Mouse (Mus musculus): ENCODE data around the gene Bricd5.
"Not testable (repeated sequence)": the region's sequence is repeated elsewhere in the genome, so short reads cannot be mapped to it uniquely, and the experiment has no call there.

Gene Bricd5

DNA sequence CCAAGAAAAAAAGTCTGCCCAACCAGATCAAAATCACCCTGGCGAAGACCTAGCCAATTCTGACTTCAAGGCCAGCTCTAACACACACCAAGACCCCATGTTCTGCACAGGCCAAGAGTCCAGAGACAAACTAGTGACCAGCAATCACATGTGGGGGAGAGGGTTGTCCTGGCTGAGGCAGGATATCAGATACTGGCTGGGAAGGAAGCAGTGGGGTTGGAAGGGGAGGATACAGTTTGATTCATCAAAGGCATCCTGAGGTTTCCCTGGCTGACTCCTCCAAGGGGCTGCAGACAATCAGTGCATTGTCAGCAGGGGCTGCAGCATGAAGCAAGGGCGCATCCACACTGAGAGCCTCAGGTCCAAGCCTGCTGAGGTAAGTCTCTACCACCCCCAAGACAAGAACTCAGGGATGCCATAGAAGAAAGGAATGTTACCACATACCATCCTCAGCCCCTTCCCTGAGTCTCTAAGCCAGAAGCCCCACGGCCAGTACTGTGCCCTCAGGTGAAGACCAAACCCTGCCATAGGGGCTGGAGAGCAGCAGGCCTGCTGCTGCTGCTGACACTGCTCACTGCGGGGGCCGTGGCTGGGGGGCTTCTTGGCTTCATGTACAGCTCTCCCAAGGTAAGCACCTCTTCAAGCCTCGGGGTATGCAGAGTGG lies at the start of gene Bricd5:
TSS of gene Bricd5 (plus strand) at position 273 of the 664 bp plus-strand sequence.
- DNase-seq (ENCODE audit: low read depth, low spot score): no peak

DNA sequence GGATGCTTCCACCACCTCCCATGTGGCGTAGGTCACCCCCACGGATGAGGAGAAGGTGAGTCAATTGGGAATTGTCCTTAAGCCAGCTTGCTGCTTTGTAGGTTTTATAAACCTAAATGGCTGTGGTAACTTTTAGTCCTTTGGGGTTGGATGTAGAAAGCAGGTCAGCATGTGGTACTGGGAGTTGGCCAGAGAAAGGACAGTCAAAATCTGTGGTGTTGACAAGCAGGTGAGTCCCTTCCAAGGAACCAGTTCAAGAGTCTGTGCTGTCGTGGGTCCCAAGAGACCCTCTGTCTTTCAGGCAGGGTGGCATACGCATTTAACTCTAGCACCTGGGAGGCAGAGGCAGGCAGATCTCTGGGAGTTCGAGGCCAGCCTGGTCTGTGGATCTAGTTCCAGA lies 49.2 kb upstream of the Bricd5 start:
- no peak for DNase-seq (ENCODE audit: low read depth, low spot score)

GRCm38 (mm10) chr17:24425326-24425725 lies 48.4 kb upstream of the Bricd5 start:
- DNase-seq (ENCODE audit: low read depth, low spot score): not testable (repeated sequence)

- peak; percentile 23 for DNase-seq (ENCODE audit: low read depth, low spot score)
Measured at GRCm38 (mm10) chr17:24425905-24426304, 47.8 kb upstream of the Bricd5 start.

GRCm38 (mm10) chr17:24426471-24427169 lies 47.1 kb upstream of the Bricd5 start, which contains the start of gene Eci1:
TSS of gene Eci1 (plus strand) at chr17:24426641.
- DNase-seq (ENCODE audit: low read depth, low spot score): peak; percentile 95

DNA sequence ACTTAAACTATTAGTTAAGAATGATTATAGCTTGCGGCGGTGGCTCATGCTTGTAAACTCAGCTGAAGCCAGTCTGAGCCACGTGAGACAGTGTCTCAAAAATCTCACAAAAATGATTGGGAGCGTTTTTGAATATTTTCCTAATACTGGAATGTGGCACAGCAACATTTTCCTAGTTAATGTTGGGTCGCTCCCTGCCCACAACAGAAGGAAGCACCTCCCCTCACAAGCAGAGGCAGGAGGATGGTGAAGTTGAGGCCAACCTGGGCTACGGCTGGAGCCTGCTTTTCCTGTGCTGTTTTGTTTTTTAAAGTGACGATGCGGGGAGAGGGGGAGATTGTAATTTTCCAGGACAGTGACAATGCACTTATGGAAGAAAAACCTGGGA lies 46.5 kb upstream of the Bricd5 start:
- peak; percentile 59 for DNase-seq (ENCODE audit: low read depth, low spot score)

GRCm38 (mm10) chr17:24429201-24429983 lies 44.3 kb upstream of the Bricd5 start:
- no peak for DNase-seq (ENCODE audit: low read depth, low spot score)

GRCm38 (mm10) chr17:24437016-24437415 lies 36.7 kb upstream of the Bricd5 start:
- DNase-seq (ENCODE audit: low read depth, low spot score): peak; percentile 55

DNA sequence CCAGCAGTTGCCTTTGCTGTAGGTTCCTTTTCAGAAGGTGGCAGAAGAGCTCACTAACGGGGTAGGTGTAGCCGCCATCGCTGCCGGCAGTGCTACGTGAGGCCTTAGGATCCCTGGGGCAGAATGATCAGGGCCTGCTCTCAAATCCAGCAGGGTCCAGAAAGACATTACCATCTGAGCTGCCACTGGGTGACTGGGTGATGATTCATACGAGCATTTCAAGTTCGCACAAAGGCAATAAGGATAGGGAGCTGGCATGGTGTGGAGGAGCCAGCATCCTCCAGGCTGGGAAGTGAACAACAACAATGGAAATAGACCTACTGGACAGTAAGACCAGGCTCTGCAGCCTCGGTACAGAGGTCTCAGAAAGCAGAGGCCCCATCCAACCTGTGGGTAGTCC lies 33.3 kb upstream of the Bricd5 start:
- no peak for DNase-seq (ENCODE audit: low read depth, low spot score)

DNA sequence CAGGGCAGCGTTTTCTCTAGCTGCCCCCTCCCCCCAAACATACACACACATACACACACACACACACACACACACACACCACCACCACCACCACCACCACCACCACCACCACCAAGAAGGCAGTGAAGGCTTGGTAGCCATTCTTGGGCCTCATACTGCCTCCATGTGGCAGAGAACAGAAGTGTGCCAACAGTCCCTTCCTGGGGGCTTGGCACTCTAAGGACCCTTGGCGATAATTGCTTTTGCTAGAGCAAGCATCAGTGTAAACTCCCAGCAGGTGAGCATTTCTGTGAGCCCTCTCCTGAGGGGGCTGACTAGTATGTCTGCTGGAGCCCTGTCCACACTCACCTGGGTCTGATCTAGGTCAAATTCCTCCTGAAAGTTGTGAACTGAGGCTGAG lies 32.5 kb upstream of the Bricd5 start:
- peak; percentile 60 for DNase-seq (ENCODE audit: low read depth, low spot score)

DNA sequence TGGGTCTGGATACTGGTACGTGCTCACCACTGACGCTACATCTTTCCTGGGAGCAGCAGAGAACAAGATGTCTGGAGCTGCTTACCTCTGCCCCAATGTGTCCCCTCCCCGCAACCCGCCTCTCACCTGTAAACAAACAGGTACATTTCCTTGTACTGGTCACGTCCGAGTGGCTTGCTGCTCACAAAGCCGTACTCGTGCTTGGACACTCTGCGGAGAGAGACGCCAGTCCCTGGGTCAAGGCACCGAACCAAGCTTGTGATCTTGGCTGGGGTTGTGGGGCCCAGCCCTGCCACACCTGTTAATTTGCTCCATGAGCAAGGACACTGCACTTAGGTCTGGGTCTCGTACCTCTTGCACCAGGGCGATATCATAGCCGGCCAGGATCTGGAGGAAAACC lies 31.6 kb upstream of the Bricd5 start:
- no peak for DNase-seq (ENCODE audit: low read depth, low spot score)

DNA sequence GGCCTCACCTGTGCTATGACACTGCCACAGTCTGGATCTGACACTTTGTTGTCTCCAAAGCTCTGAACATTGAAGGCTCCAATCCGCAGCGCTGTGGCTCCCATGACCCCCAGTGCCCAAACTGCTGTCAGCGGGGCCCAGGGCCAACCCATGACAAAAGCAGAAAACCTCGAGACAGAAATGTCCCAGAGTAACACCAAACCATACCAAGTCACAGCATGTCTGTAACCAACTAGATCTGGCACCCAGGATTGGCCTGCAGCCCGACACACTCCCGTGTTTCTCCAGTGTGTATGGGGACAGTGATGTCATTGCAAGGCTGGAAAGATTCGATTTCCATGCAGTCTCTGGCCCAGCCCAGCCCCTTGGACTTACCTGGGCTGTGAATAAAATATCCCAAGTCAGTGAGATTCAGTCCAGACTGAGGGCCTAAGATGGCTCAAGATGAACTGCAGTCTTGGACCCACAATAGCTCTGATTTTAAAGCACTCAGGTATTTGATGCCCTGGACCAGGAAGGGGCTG lies 31.0 kb upstream of the Bricd5 start, which contains the start of gene Dnase1l2:
TSS of gene Dnase1l2 (minus strand) at position 474 of the 524 bp plus-strand sequence.
- no peak for DNase-seq (ENCODE audit: low read depth, low spot score)

- no peak for DNase-seq (ENCODE audit: low read depth, low spot score)
Measured at GRCm38 (mm10) chr17:24443409-24443808, 30.3 kb upstream of the Bricd5 start.

GRCm38 (mm10) chr17:24446590-24446989 lies 27.1 kb upstream of the Bricd5 start:
- DNase-seq (ENCODE audit: low read depth, low spot score): no peak

- no peak for DNase-seq (ENCODE audit: low read depth, low spot score)
Measured at GRCm38 (mm10) chr17:24449507-24449906, 24.2 kb upstream of the Bricd5 start.

- no peak for DNase-seq (ENCODE audit: low read depth, low spot score)
Measured at GRCm38 (mm10) chr17:24451220-24451619, 22.5 kb upstream of the Bricd5 start.

GRCm38 (mm10) chr17:24453372-24453771 lies 20.3 kb upstream of the Bricd5 start:
- DNase-seq (ENCODE audit: low read depth, low spot score): no peak

- DNase-seq (ENCODE audit: low read depth, low spot score): no peak
Measured at GRCm38 (mm10) chr17:24454218-24454755, 19.4 kb upstream of the Bricd5 start.

- peak; percentile 100 for DNase-seq (ENCODE audit: low read depth, low spot score)
Measured at GRCm38 (mm10) chr17:24454756-24455522, 18.7 kb upstream of the Bricd5 start.

GRCm38 (mm10) chr17:24455523-24456206 lies 18.0 kb upstream of the Bricd5 start:
- not testable (repeated sequence) for DNase-seq (ENCODE audit: low read depth, low spot score)
